Mouse (Mus musculus): ENCODE data around the gene Plek2.
A peak's percentile ranks its signal among the peaks of the same experiment; 100 is the strongest.
"Not testable (repeated sequence)": the region's sequence is repeated elsewhere in the genome, so short reads cannot be mapped to it uniquely, and the experiment has no call there.

Plek2 gene

GRCm38 (mm10) chr12:78906707-78907162, at the start of gene Plek2:
TSS of gene Plek2 (minus strand) at chr12:78906964.
- DNase-seq: peak; percentile 74

DNA sequence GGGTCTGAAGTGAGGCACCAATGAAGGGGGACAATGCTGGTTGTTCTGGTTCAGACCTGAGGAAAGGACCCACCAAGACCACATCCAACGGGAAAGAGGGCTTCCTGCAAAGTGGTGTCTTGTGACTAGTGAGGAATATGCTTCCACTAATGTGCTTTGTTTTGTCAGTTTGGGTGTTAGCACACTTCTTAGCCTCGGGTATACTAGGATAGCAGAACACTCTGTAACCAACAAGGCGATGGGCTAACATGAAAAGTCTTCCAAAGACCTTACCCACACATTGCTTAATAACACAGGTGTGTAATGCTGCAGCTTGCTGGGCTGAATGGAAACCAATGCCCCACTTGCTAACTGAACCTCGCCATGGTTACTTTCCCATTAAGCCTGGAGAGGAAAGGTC, 49.6 kb upstream of the Plek2 start:
- no peak for DNase-seq

DNA sequence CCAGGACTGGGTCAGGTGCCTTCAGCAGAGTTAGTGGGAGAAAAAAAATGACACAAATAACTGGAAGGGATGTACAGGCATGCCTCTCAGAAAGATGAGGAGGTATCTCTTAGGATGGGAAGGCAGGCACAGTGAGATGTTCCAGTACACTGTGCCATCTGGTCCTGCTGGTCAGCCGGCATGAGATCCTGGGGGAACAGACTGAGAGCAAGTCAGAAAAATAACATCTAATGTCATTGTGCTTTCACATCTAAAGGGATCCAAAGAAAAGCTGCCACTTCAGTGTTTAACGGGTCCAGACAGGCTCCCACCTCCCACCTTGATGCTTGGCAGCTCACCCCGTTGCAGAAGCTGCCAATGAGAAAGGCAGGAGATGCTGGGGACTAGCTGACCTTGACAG, 45.7 kb upstream of the Plek2 start:
- no peak for DNase-seq

- DNase-seq: no peak
These were observed 45.3 kb upstream of the Plek2 start for GRCm38 (mm10) chr12:78952053-78952452.

- DNase-seq: no peak
These were observed 40.9 kb upstream of the Plek2 start for GRCm38 (mm10) chr12:78947661-78948060.

DNA sequence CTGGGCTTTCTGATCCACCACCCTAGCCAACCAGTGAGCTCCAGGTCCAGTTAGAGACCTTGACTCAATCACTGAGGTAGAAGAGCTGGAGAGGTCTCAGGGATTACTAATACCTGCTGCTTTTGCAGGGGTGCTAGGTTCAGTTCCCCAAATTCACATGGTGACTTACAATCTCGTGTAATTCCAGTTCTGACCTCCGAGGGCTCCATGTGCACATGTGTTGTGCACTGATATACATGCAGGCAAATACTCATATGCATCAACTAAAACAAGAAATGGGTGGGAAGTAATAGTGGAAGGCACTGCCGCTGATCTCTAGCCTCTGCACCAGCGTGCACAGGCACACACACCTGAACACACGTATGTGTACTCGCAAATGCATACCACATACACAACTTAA, 40.4 kb upstream of the Plek2 start:
- peak; percentile 31 for DNase-seq

DNA sequence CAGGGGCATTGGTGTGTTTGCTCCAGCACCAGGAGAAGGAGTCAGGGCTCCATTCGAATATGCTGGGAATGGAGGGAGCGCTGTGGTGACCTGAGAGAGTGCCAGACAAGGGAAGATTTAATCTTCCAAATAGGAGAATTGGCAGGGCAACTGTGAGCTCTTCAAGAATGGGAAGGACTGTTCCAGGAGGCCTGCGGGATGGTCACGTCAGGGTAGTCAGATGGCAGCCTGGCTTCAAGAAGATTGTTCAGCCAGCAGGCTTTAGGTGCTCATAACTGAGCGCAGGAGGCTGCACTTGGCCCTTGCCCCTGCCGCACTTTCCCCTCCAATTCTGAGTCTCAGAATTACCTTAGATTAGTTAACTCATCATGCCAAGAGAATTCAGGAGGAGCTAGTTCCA, 36.2 kb upstream of the Plek2 start:
- no peak for DNase-seq

DNA sequence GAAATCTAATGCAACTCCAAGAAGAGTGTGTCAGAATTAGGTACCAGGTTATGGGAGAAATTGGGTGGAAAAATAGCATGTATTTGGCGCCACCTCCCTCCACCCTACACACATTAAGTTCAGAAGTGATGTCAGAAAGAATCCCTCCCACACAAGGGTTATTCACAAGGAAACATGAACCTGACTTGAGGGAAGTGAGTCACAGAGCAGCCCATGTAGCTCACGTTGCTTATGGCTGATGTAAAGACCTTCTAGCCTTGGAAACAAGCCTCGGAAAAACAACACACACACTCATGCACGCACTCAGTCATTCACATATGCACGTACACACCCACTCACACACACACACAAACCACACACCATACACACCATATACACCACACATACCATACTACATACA, 33.3 kb upstream of the Plek2 start:
- DNase-seq: no peak

DNA sequence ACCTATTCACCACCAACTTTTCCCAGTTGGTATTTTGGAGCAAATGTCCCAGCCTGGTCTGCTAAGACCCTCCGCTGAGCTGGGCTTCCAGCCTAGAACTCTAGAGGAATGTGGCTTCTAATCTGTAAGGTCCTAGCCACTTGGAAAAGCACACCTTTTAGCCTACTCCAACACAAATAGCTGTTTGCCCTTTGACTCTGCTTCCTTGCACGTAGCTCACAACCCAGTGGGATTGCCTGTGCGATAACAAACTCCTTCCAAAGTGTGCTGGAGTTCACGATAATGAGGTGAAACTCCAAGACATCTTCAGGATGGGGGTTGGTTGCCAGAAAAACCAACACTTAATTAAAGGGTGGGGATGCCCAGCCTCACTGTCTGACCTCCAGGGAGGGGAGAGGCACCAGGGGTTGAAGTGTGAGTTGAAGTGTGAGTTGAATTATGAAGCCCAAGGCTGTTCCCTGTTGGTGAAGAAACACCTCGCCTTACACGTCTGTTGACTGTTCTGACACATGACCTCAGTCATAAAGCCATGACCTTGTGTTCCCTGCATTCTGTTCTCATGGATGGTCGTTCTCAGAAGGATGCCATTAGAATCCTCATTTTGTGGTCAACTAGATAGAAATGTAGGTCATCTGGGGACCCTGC, 32.8 kb upstream of the Plek2 start:
- DNase-seq: no peak

- DNase-seq: no peak
These were observed 29.7 kb upstream of the Plek2 start for GRCm38 (mm10) chr12:78936494-78936893.

GRCm38 (mm10) chr12:78929900-78930299, 23.1 kb upstream of the Plek2 start:
- no peak for DNase-seq

DNA sequence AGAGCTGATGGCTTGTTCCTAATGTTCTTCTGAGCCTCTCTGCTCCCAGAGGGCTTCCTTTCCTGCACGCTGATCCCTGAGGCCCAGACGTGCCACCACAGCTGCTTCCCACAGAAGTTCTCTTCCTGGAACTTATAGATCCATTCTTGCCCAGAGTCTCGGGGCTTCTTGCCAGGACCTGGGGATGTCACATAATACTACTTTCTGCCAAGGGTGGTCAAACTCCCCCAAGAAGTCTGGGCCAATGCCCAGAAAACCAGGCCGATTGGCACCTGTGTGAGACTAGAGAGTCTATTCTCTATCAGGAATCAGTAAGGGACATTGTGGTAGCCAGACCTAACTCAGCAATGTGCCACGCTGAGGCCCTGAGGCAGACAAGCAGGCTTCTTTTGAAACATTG, 20.5 kb upstream of the Plek2 start:
- no peak for DNase-seq

- DNase-seq: no peak
These were observed 16.9 kb upstream of the Plek2 start for GRCm38 (mm10) chr12:78923539-78924189.

DNA sequence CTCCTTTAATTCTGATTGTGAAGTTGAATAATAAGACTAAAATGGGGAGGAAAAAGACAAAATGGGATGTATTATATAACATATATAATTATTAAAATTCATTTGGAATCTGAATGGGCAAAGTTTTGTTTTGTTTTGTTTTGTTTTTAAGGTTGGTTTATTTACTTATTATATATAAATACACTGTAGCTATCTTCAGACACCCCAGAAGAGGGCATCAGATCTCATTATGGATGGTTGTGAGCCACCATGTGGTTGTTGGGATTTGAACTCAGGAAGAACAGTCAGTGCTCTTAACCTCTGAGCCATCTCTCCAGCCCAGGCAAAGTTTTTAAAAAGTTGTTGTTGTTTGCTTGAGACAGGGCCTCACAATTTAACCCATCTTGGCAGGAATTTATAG, 16.2 kb upstream of the Plek2 start:
- DNase-seq: not testable (repeated sequence)

GRCm38 (mm10) chr12:78922058-78922457, 15.3 kb upstream of the Plek2 start:
- DNase-seq: no peak

- no peak for DNase-seq
These were observed 14.7 kb upstream of the Plek2 start for GRCm38 (mm10) chr12:78921421-78921820.

DNA sequence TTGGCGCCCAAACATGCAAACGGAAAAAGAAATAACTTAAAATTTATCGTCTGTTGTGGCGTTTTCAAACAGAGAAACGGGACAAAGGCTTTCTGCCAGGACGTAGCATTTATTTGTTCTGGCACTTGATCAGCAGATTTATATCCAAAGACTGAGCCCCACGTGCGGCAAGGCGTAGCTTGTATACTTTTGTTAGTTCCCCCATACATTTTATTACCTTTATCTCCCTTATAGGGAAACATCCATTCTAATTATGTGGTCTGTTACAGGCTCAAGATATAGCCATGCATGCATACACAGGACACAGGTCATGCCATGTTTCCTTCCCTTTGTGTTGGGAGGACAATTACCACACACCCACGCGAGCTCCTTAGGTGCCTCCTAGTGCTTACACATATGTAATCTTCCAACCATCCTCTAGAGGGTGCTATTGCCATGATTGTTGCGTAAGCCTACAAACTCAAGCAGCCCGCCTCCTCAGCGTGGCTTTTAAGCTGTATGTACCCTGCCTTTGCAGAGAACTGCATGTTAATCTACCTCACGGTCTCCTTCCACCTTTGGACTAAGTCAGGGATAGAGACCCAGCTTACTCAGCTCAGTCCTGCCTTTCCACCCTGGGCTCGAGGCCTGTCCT, 12.4 kb upstream of the Plek2 start:
- peak; percentile 90 for DNase-seq

DNA sequence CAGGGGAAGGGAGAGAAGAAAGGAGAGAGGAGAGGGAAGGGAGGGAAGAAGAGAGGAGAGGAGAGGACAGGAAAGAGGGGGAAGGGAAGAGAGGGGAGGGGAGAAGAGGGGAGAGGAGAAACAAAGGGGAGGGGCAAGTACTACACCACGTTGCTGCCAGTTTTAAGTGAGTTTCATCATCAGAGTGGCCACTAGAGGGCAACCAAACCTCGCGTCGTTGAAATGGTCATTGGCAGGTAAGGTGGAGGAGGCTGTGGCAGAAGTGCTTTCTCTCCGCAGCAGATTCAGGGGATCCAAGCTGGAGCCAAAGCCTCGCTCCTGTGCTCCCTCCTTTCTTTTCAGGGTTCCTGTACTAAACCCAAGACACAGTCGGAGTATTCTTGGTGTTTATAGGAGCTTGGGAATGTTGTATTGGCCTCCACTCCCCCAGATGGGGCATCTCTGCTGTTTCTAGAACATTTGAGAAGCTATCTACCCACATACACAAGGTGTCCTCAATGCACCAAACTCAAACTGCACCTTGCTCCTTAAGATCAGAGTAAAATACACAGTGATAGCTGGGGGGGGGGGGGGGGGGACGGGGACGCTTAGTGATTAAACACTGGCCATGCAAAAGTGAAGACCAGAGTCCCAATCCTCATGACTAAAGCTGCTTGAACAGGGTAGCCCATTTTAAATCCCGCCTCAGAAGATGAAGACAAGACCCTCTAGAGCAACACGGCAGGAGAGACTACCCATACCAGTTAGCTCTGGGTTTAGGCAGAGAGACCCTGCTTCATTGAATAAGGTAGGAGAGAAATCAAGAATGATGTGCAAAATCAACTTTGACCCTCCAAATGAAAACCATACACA, 11.7 kb upstream of the Plek2 start:
- DNase-seq: peak; percentile 92

GRCm38 (mm10) chr12:78916278-78916677, 9.5 kb upstream of the Plek2 start:
- no peak for DNase-seq

DNA sequence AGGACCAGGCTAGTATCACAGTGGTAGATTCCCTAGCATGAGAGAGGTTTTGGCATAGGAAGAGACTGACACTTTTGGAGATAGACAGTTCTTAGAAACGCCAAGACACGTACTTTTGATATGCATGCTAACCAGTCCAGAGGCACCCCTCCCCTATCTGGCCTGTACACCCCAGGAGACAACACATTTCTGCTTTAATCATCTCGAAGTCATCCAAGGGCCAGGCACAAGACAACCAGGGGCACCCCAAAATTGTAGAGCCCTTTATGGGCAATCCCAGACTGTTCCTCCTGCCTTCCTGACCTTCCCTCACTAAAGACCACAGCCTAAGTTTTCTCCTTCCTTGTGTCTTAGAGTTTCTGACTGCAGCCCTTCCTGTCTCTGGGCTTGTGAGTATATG, 8.8 kb upstream of the Plek2 start:
- no peak for DNase-seq

DNA sequence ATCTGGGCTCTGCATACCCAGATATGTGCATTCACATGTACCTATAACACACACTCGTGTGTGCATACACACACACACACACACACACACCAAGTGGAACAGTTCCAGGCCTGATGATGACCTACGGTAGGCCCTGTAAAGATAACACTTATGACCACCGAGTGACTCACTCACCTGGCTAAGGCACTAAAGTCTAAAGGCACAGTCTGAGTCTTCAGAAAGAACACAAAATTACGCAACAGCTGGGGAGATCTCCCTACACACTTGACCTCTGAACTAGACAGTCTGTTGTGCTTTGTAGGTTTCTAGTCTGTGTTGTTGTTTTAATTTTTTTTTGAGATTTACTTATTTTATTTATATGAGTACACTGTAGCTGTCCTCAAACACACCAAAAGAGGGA, 7.7 kb upstream of the Plek2 start:
- DNase-seq: no peak

GRCm38 (mm10) chr12:78911707-78912417, 5.1 kb upstream of the Plek2 start:
- DNase-seq: peak; percentile 42
